Mouse (Mus musculus): ENCODE measurements at regions not wholly inside any gene's neighbourhood (a gene's known extent, or its start where the extent isn't known, plus 50 kb on each side); places are given as distances from the start of the nearest gene placed in this dataset.

- DNase-seq (ENCODE audit: low read depth, low spot score) = no peak
Observed at GRCm38 (mm10) chr10:98751376-98752058, 162.7 kb upstream of the Atp2b1 start.

- DNase-seq (ENCODE audit: low read depth, low spot score) = no peak
Observed at GRCm38 (mm10) chr10:98761080-98761479, 153.1 kb upstream of the Atp2b1 start.

DNA sequence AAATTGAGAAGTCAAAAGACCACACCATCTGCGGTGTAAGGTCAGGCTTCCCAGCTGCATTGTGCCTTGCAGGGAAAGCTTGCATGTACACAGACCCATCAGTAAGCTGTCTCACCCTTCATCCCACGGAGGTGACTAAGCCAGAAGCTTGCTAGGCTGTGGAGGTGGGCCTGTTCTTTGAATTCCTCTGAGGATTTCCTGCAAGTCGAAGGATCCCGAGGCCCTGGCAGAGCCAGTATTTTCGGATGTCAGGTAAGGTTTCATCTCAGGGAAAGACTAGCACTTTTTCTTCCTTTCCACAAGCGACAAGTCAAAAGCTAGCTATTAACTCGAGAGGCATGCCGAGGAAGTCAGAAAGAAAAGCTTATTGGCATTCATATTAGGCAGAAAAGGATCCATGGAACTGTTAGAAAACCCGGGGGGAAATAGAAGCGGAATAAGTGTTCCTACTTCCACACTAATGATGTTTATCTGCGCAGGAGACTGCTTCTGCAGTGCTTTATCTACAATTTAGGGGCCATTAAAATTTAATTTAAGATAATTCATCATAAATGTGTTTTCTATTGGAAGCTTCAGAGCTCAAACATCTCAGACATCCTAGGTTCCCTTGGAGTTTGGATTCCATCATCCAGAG is 148.3 kb upstream of the Atp2b1 start:
- DNase-seq (ENCODE audit: low read depth, low spot score) = no peak

GRCm38 (mm10) chr10:98779783-98780182 is 134.4 kb upstream of the Atp2b1 start:
- no peak for DNase-seq (ENCODE audit: low read depth, low spot score)

GRCm38 (mm10) chr10:98780938-98781337 is 133.3 kb upstream of the Atp2b1 start:
- no peak for DNase-seq (ENCODE audit: low read depth, low spot score)

DNA sequence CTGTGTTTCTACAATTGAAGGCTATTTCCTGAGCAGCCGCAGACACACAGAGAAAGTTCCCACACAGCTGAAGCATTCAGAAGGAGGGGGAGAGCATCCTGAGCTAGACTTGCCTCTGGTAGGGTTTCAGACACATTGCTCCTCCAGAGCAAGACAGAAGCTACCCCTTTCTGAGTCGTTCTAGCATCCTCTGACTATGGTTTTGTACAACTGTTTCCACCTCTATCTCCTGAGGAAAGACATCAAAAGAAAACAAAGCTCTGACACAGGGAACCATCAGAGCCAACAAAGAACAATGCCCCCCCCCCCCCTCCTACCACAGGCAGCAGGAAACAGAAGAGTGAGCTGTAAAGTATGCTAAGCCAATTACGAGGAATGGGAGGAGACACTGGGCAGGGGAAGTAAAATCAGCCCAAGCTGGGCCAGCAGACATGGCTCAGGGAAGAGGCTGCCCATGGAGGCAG is 132.3 kb upstream of the Atp2b1 start:
- DNase-seq (ENCODE audit: low read depth, low spot score) = no peak

DNA sequence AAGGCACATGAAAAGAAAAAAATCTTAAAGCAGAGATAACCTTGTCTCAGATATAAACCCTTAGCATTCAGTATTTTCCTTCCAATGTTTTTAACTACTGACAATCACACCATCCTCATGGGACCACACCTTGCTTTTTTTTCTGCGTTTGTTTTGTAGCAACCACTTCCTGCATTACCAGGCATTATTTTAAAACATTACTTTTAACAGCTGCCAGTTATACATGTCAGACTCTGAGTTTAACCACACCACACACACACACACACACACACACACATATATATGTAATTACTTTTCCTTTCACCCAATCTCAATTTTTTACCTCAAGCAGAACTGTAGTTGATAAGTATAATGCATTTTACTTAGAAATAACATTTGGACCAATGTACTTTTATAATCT is 128.8 kb upstream of the Atp2b1 start:
- no peak for DNase-seq (ENCODE audit: low read depth, low spot score)

DNA sequence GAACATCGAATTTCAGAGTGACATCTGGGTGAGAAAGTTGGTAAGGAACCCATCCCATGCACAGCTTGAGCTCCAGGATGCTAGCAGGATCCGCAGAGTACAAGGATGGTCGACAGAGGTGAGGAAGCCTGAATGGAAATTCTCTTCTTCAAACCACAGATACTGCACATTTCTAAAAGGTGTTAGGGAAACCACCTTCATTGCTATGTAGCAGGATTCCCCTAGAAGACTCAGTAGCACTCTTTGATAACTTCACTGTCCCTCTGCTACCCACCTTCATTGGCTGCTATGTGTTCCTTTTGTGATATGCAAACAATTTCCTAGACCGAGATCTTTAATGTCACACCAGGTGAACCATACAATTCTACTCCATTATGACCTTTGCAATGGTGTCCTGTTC is 128.1 kb upstream of the Atp2b1 start:
- no peak for DNase-seq (ENCODE audit: low read depth, low spot score)

DNA sequence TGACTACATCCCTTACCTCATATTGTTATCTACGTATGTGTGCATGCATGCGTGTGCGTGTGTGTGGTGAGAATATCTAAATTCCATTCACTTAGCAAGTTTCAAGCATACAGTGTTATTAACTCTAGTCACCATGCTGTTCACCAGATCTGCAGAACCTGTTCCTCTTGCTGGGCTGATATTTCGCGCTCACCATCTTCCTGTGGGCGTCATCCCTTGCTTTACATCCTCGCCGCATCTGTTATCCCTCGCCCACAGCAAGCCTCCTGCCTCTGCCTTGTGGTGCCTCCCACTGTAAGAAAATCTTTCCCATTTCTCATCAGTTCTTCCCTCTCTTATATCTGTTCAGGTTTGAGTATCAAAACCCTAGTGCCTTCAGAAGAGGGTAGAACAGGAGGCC is 124.4 kb upstream of the Atp2b1 start:
- no peak for DNase-seq (ENCODE audit: low read depth, low spot score)

DNA sequence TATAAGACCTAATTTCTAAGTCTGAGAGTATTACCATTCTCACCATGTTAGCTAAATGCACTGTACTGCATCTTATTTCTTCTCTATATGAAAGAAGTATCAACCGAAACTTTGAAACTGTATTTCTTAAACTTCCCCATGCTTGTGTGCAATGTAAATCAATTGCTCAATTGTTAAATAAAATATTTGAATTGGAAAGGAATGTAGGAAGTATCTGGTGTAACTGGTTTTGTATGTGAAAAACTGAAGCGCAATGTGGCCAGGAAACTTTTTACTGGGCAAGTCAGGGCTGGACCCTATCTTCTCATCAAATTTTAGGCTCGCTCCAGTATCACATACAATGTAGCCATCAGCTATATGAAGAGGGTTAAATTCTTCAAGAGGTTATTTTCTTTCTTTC is 123.8 kb upstream of the Atp2b1 start:
- no peak for DNase-seq (ENCODE audit: low read depth, low spot score)

DNA sequence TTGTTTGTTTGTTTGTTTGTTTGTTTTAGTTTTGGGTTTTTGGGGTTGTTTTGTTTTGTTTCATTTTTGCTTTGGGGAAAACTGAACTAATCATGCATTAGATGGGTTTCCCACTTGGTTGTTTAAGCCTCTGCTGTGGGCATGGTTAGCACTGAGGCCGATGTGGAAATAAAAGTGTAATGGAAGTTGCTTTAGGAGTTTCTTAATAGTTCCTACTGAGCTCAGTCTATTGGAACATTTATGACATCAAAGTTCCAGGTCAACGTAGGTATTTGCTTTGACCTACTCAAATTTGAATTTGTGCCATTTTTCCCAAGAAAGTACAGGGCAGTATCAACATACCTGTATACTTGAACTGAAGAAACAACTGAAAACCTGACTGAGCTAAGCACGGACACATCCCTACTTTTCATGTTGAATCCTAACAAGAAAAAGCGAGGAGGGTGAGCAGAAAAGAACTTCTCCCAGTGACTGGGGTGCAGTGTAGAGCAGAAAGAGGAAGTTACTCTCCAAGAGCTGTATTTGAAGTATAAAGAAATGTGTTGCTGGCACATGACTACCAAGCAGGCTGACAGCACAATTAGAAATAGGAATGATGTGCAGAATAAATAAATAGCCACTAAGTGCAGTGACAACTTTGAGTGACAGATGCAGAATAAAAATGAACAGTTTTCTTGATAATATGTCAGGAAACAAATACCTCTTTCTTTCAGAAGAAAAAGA is 122.0 kb upstream of the Atp2b1 start:
- DNase-seq (ENCODE audit: low read depth, low spot score) = no peak

- DNase-seq (ENCODE audit: low read depth, low spot score) = no peak
Observed at GRCm38 (mm10) chr10:98793926-98794536, 120.2 kb upstream of the Atp2b1 start.

DNA sequence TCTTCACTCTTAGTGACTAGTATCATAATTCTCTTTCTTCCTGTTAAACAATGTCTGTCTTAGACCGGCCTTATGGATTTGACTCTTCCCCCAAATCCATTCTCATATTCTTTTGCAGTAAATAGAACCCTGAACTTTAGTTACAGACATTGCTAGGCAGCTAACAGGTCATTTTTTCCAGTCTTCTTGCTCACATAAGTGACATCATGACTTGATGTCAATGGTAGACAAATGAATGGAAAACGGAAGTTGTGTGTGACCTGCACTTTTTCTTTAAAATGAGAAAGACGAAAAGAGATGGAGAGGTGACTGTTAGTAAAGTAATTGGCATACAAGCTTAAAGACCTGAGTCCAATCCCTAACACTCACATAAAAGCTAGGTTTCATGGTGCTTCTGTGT is 118.2 kb upstream of the Atp2b1 start:
- no peak for DNase-seq (ENCODE audit: low read depth, low spot score)

GRCm38 (mm10) chr10:98798634-98799415 is 115.4 kb upstream of the Atp2b1 start:
- DNase-seq (ENCODE audit: low read depth, low spot score) = no peak

DNA sequence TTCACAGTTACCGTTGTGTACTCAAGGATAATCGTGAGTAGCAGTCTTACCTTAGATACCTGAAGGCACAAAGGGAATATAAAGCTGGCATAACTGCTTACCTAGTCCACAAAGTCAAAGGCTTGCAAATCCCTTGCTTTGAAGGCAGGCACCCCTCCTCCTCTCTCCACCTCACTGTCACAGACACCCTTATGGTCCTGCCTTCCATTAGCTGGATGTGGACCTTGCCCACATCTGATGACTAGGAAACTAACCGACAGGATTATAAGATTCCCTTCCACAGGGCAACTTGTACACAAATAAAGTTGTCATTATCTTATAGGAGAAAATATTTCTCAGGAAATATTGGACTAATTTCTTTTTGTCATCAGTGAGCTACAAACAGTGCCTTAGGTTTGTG is 114.4 kb upstream of the Atp2b1 start:
- no peak for DNase-seq (ENCODE audit: low read depth, low spot score)

GRCm38 (mm10) chr10:98800949-98801348 is 113.3 kb upstream of the Atp2b1 start:
- no peak for DNase-seq (ENCODE audit: low read depth, low spot score)

GRCm38 (mm10) chr10:98805013-98805412 is 109.2 kb upstream of the Atp2b1 start:
- DNase-seq (ENCODE audit: low read depth, low spot score) = no peak

GRCm38 (mm10) chr10:98806798-98807535 is 107.2 kb upstream of the Atp2b1 start:
- no peak for DNase-seq (ENCODE audit: low read depth, low spot score)

DNA sequence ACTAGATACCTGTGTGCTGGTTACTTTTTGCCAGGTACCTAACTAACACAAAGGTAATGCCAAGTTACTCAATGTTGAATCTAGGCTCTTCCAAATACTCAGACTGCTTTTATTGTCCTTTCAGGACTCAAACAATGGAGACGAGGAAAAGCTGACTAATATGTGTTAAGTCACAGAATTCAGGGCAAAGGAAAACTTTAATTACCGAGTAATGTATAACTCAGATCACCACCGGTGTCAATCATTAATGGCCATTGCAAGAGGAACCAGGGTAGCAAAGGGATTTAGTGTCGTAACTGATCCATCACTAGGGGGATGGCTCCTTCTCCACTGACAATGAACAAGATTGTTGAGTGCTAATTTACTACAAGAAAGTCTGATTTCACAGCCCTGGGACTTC is 105.6 kb upstream of the Atp2b1 start:
- DNase-seq (ENCODE audit: low read depth, low spot score) = no peak

DNA sequence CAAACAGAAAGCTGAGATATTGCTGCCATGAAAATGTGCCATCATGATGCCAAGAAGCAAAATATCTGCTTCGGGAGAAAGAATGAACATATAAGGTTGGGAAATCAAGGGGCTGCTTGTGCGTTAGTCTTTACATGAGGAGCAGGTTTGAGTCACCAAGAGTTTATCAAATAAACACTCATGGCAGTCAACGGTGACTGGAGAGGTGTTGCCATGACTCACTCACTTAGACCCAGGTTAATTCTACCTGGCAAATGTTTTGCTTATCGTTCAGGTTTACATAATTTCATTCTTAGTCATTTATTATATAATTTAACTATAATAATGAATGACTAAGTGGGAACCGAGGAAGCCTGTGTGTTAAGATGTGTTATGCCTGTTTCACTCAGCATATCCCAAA is 85.2 kb upstream of the Atp2b1 start:
- no peak for DNase-seq (ENCODE audit: low read depth, low spot score)

DNA sequence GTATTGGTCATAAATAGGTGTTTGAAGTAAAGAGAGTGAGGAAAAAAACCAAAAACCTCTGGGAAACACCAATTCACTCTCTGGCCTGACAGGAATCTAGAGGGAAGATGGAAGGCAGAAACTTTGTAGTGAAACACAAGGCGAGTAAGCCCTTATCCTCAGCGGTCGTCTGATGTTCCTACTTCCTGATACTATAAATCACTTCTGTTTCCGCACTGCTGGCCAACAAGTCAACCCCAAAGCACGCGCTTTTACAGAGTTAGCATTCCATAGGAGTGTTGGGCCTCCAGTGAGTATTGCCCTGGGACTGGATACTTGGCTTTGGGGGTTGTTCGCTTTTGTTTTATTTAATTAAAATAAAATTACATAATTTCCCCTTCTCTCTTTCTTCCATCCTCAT is 82.7 kb upstream of the Atp2b1 start:
- DNase-seq (ENCODE audit: low read depth, low spot score) = no peak
